Mouse (Mus musculus): ENCODE results near the gene Fkbp1b.
"Not testable (repeated sequence)": the region's sequence is repeated elsewhere in the genome, so short reads cannot be mapped to it uniquely, and the experiment has no call there.

Gene Fkbp1b

GRCm38 (mm10) chr12:4843741-4844140, 2.4 kb upstream of the Fkbp1b start:
- DNase-seq (ENCODE audit: extremely low read depth, low read depth) = peak; percentile 37

DNA sequence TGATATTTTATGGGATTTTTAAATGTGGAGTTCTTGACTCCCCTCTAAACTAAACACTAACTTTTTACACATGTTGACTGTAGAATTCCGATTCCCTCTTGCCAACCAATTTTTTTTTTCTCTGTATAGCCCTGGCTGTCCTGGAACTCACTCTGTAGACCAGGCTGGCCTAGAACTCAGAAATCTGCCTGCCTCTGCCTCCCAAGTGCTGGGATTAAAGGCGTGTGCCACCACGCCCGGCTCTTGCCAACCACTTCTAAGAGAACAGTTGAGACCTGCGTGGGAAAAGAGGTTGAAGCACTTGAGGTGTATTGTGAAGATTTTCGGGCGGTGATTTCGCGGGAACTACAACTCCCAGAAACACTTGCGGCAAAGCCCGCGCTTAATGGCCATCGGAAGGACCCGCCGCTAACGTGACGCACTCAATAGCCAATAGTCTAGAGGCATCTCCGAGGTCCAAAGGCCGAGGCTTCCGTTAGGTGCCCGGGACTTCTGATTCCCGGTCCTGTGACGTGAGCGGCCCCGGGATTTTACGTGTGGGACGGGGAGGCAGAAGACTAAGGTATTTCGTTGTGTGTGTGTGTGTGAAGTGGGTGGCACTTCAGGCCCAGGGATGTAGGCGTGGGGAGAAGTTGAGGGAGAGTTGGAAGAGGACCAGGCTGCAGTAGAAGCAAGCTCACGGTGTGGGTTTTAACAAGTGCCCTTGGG, 1.7 kb upstream of the Fkbp1b start, which contains the start of gene Wdcp:
Gene Wdcp (plus strand): TSS at position 414 of the 708 bp plus-strand sequence.
- DNase-seq (ENCODE audit: extremely low read depth, low read depth) = peak; percentile 86

DNA sequence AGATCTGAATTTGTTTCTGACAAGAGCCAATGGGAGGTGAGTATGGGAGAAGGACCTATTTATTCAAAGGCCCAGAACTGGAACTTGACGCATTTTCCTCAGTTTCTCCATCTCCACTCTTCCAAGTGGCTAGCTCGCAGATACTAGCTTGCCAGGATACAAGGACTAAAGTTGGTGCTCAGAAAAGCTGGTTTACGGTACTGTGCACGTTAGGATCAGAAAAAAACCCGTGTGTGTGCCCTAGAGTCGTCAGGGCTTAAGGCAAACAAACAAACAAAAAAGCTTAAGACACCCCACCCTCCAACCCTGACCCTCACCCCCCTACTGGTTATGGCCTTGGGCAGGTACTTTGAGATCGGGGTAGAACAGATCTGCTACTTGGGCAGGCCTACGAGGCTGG, 1.1 kb upstream of the Fkbp1b start:
- DNase-seq (ENCODE audit: extremely low read depth, low read depth) = no peak

DNA sequence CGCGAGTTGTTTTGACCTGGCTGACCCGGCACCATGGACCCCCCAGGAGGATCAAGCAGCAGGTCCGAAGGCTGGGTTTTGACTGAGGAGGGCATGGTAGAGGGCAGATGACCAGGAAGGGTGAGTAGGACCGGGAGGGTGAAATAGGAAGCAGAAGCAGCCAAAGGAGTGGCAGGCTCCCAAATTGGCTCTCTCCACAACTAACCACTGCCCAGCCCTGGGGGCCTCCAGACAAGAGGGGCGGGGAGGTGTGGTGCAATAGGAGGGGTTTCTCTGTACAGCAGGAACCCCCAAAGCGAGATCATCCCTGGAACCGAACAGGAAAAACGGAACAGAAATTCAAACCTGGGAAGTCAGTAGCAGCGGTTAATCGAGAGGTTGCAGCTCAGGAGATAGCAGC, 650 bp downstream of the Fkbp1b start:
- DNase-seq (ENCODE audit: extremely low read depth, low read depth) = no peak

- peak; percentile 78 for DNase-seq (ENCODE audit: extremely low read depth, low read depth)
Measured at GRCm38 (mm10) chr12:4840010-4840409, 1.4 kb downstream of the Fkbp1b start.

DNA sequence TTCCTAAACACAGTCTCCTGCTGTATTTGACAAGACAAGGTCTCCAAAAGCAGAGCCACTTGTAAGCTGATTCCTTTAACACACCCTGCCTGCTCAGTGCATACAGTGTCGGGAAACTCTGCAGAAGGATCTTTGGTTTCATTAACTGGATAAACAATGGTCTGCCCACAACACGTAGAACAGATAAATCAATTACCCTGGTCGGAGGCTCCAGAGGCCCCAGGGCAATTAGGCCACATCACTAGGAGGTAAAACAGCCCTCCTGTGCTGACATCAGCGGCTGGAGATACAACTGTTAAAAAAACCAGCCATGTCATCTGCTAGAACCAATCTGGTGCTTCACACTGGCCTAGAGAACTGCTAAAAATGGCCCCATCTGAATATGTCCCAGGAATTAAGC, 4.4 kb downstream of the Fkbp1b start:
- no peak for DNase-seq (ENCODE audit: extremely low read depth, low read depth)

DNA sequence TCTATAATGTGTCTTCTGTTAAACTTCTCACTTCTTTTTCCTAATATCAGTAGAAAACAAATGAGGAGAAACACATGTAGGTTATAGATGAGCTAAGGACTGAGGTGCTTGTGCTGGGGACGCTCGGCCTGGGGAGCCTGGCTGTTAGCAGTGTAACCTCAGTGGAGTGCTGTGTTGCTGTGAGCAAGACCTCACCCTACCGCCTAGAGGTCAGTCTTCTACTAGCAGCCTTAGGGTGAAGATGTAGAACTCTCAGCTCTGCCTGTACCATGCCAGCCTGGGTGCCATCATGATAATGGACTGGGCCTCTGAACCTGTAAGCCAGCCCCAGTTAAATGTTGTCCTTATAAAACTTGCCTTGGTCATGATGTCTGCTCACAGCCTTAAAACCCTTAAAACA, 14.1 kb downstream of the Fkbp1b start:
- no peak for DNase-seq (ENCODE audit: extremely low read depth, low read depth)

DNA sequence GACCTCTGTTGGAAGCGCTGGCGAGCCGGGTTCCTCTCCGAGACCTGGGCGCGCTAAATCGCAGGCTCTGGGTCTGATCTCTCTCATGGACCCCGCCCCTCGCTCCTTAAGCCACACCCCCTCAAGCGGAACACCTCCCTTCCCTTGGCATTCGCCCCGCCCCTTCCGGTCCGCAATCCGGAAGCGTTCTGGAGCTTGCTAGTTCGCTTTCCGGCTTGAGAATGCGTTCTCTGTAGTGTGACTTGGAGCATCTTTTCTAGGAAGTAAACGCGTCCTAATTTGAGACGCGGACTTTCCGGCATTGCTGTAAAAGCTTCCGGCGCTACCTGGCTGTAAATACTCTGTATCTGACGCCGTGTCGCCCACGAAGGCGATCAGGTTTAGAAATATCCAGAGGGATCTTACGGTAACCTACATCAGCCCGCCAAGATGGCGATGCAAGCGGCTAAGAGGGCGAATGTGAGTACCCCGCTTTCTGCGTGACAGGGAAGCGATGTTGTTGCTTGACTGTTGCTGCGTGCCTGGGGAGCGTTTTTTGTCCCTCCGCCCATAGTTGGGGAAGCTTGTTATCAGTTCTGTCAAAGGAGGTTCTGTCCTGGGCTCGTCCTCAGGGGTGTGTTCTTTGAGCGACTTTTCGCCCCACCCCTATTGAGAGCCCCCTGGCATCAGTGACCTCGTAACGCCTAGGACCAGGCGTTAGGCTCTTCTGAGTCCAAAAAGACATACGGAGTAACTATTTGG, 23.9 kb downstream of the Fkbp1b start, which contains the start of gene Sf3b6:
Gene Sf3b6 (plus strand): TSS at position 184 of the 741 bp plus-strand sequence.
- DNase-seq (ENCODE audit: extremely low read depth, low read depth) = peak; percentile 88

- peak; percentile 29 for DNase-seq (ENCODE audit: extremely low read depth, low read depth)
Measured at GRCm38 (mm10) chr12:4816680-4817360, 24.6 kb downstream of the Fkbp1b start.

DNA sequence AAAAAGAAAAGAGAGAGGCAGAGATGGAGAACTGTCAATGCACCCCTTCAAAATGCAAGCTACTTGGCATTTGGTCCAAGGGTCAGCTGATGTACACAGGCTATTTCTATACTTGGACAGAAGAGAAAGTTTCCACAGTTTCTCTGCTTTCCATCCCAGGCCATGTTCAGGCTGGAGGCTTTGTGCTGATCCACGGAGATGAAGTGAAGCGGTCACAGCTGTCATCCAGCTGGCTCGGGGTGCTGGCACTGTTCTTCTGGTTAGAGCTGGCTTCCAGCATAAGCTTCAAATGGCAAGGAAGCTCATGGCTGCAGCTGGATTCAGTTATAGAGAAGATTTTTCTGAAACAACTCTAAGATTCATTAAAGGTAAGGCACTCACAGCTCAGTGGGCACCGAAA, 27.8 kb downstream of the Fkbp1b start:
- no peak for DNase-seq (ENCODE audit: extremely low read depth, low read depth)

GRCm38 (mm10) chr12:4811705-4812104, 29.7 kb downstream of the Fkbp1b start:
- DNase-seq (ENCODE audit: extremely low read depth, low read depth) = no peak

- no peak for DNase-seq (ENCODE audit: extremely low read depth, low read depth)
Measured at GRCm38 (mm10) chr12:4811036-4811435, 30.4 kb downstream of the Fkbp1b start.

DNA sequence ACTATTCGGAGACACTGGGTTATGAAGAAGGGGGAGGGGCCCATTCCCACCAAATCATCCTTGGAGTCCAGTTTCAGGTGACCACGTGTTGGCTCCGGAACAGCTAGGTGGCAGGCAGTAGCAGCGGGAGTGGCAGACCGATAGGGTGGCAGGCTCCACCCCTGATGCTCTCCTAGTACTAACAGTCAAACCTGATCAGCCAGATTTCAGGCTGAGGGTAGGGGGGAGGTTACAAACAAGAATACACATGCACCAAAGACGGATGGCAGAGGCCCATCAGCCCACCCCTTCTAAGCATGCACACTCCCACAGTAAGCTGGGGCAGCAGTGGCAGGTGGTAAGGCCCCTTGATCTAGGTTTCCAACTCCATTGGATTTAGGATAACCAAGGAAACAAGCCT, 43.9 kb downstream of the Fkbp1b start:
- not testable (repeated sequence) for DNase-seq (ENCODE audit: extremely low read depth, low read depth)

GRCm38 (mm10) chr12:4793718-4794117, 47.7 kb downstream of the Fkbp1b start:
- no peak for DNase-seq (ENCODE audit: extremely low read depth, low read depth)

- not testable (repeated sequence) for DNase-seq (ENCODE audit: extremely low read depth, low read depth)
Measured at GRCm38 (mm10) chr12:4788128-4788527, 53.3 kb downstream of the Fkbp1b start.

- DNase-seq (ENCODE audit: extremely low read depth, low read depth) = no peak
Measured at GRCm38 (mm10) chr12:4784466-4784865, 56.9 kb downstream of the Fkbp1b start.

- no peak for DNase-seq (ENCODE audit: extremely low read depth, low read depth)
Measured at GRCm38 (mm10) chr12:4783598-4783997, 57.8 kb downstream of the Fkbp1b start.
